In genomic region chr11:44729931-44730330, GRCm38 (mm10) we compare ENCODE assay signal across 20 mouse cellular contexts.
DNase-seq lines count a peak whose midpoint lies in the region; ATAC-seq and TF ChIP-seq lines count a peak whose summit lies in the region.
"Had no signal": no experiment of that assay in that cellular context is flagged by ENCODE, and none has a peak within 500 bp of the region (broad histone marks: within the 10 kb centered on the region; RNA-seq: fewer than 3 reads in every experiment).

No protein-coding gene starts in this region.

- no peak overlapping the region for H3K9ac ChIP-seq in intestine, postnatal 0 days (ENCODE audit: low read depth, low read length)
- H3K9ac ChIP-seq: embryonic facial prominence, embryonic 12.5 days; forebrain, embryonic 13.5 days; forebrain, embryonic 15.5 days; forebrain, postnatal 0 days had no signal

- no peak for ATAC-seq in monocyte, adult 5-6 weeks (replicated peaks; ENCODE audit: insufficient number of reproducible peaks, low FRiP score, low TSS enrichment, poor library complexity, severe bottlenecking)
- no peak for ATAC-seq in intestine, postnatal 0 days
- ATAC-seq: activated CD4-positive, CD25-positive, alpha-beta regulatory T cell, adult 4 months; forebrain, embryonic 13.5 days; forebrain, embryonic 15.5 days; forebrain, postnatal 0 days; Patski had no signal

- WGBS in limb, embryonic 10.5 days = 60% methylated on average over 4 of the region's 4 CpGs
- 33% methylated on average over 4 of the region's 4 CpGs for WGBS in intestine, postnatal 0 days

- H3K4me3 ChIP-seq in limb, embryonic 10.5 days = no peak overlapping the region
- H3K4me3 ChIP-seq in intestine, postnatal 0 days (ENCODE audit: low read depth, low read length) = no peak overlapping the region
- H3K4me3 ChIP-seq: embryonic facial prominence, embryonic 10.5 days; embryonic facial prominence, embryonic 12.5 days; forebrain, embryonic 13.5 days; forebrain, embryonic 15.5 days had no signal

- no peak overlapping the region for H3K4me2 ChIP-seq in intestine, postnatal 0 days (replicated peaks; ENCODE audit: low read depth)
- H3K4me2 ChIP-seq: embryonic facial prominence, embryonic 12.5 days; forebrain, embryonic 13.5 days; forebrain, embryonic 15.5 days had no signal

- no peaks in the 10 kb centered on the region for H3K27me3 ChIP-seq in limb, embryonic 10.5 days (ENCODE audit: low read depth, poor library complexity, severe bottlenecking)
- no peaks in the 10 kb centered on the region for H3K27me3 ChIP-seq in intestine, postnatal 0 days (replicated peaks; ENCODE audit: control insufficient read depth, insufficient read depth, low read length)
- H3K27me3 ChIP-seq: embryonic facial prominence, embryonic 12.5 days; forebrain, embryonic 13.5 days; Patski had no signal

- H3K27ac ChIP-seq in limb, embryonic 10.5 days = no peak overlapping the region
- H3K27ac ChIP-seq in intestine, postnatal 0 days (ENCODE audit: low read depth, low read length) = no peak overlapping the region
- H3K27ac ChIP-seq: embryonic facial prominence, embryonic 10.5 days; embryonic facial prominence, embryonic 12.5 days; forebrain, embryonic 13.5 days; forebrain, embryonic 15.5 days had no signal

- H3K36me3 ChIP-seq in limb, embryonic 10.5 days = no peaks in the 10 kb centered on the region
- no peaks in the 10 kb centered on the region for H3K36me3 ChIP-seq in intestine, postnatal 0 days (ENCODE audit: control insufficient read depth, insufficient read depth)
- H3K36me3 ChIP-seq: embryonic facial prominence, embryonic 10.5 days; embryonic facial prominence, embryonic 12.5 days; forebrain, embryonic 15.5 days had no signal

- H3K9me3 ChIP-seq in limb, embryonic 10.5 days (replicated peaks) = no peaks in the 10 kb centered on the region
- no peaks in the 10 kb centered on the region for H3K9me3 ChIP-seq in intestine, postnatal 0 days (ENCODE audit: control insufficient read depth)
- H3K9me3 ChIP-seq: embryonic facial prominence, embryonic 10.5 days; embryonic facial prominence, embryonic 12.5 days; forebrain, embryonic 13.5 days; forebrain, embryonic 15.5 days had no signal

- H3K4me1 ChIP-seq in limb, embryonic 10.5 days = peaks cover 48% of the 10 kb centered on the region
- H3K4me1 ChIP-seq in intestine, postnatal 0 days (replicated peaks; ENCODE audit: control insufficient read depth, insufficient read depth, low read length) = no peaks in the 10 kb centered on the region
- H3K4me1 ChIP-seq: forebrain, embryonic 13.5 days; forebrain, embryonic 15.5 days had no signal

- DNase-seq in 3134 (ENCODE audit: extremely low read depth, insufficient read length, low spot score) = peak; percentile 25
- DNase-seq in 3T3-L1 (ENCODE audit: low read depth, low spot score) = peak; percentile 62
- peak; percentile 25 for DNase-seq in limb, embryonic 10.5 days (ENCODE audit: low spot score)
- DNase-seq: adrenal gland, adult 8-10 months; adrenal gland, postnatal 14 days; adrenal gland, postnatal 36 days; cerebellum, adult 11-12 months; cerebellum, adult 2 months; cerebellum, adult 9-10 months; cerebellum, postnatal 10 days; cerebellum, postnatal 25 days; forebrain, postnatal 0 days had no signal

- TF ChIP-seq CTCF in intestine, postnatal 0 days (IDR thresholded peaks at IDR 0.05; ENCODE audit: low read depth) = no peak
